Mouse (Mus musculus) limb, embryonic 15.5 days (tissue): ENCODE measurements around the gene Tmprss9. TPM values are rescaled to one million over a fixed set of nuclear protein-coding genes. Genes with fewer than 3 reads are reported as not detected.

Experiments
- ATAC-seq: fragments of 200-750 bp; cut with Nextera tagmentation; 2 replicates; pipeline ENCODE4 v1.8.0; 2017; ENCODE audit warnings: low read depth, moderate TSS enrichment; ENCODE audit not compliant: insufficient number of reproducible peaks, low FRiP score, low TSS enrichment
- H3K27ac ChIP-seq: fragments of 300-500 bp; sonication (generic); 2 replicates; pipeline ENCODE4 v1.5.1; 2015; ENCODE audit warnings: moderate library complexity, mild to moderate bottlenecking, inconsistent platforms
- H3K27me3 ChIP-seq: fragments of 300-500 bp; sonication (generic); 2 replicates; pipeline ENCODE4 v1.6.1; 2015; ENCODE audit warnings: inconsistent platforms
- H3K36me3 ChIP-seq: fragments of 300-500 bp; sonication (generic); 2 replicates; pipeline ENCODE4 v1.6.1; 2015; ENCODE audit warnings: inconsistent platforms
- H3K4me1 ChIP-seq: fragments of 300-500 bp; sonication (generic); 2 replicates; pipeline ENCODE4 v1.6.1; 2015; ENCODE audit warnings: inconsistent platforms
- H3K4me2 ChIP-seq: fragments of 300-500 bp; sonication (generic); 2 replicates; pipeline ENCODE4 v1.6.1; 2015; ENCODE audit warnings: mild to moderate bottlenecking, inconsistent platforms
- H3K4me3 ChIP-seq: fragments of 300-500 bp; sonication (generic); 2 replicates; pipeline ENCODE4 v1.5.1; 2015; ENCODE audit warnings: mild to moderate bottlenecking, inconsistent platforms
- H3K9ac ChIP-seq: fragments of 300-500 bp; sonication (generic); 2 replicates; pipeline ENCODE4 v1.6.1; 2015; ENCODE audit warnings: inconsistent platforms
- H3K9me3 ChIP-seq: fragments of 300-500 bp; sonication (generic); 2 replicates; pipeline ENCODE4 v1.6.1; 2016; ENCODE audit warnings: inconsistent platforms
- WGBS: fragments of 180-500 bp; shearing (Covaris S2); methylation state at CpG from one replicate; pipeline ENCODE4 v1.1.7; 2015; 5-methylcytosine and 5-hydroxymethylcytosine counted together
- microRNA counts: library from miRNA; unstranded; fragments of <30 nt; microRNA quantifications from one replicate; lab custom pipeline; 2016
- microRNA-seq: library from miRNA; unstranded; fragments of <30 nt; microRNA quantifications from one replicate; pipeline ENCODE4, GENCODE M21; 2016
- polyA plus RNA-seq: library from polyadenylated mRNA; unstranded; fragments of >200 nt; fragmentation: Nextera tagmentation; extraction: Ambion mirVana; gene quantifications from 2 replicates; pipeline ENCODE4 v1.2.1, GENCODE M21; 2015

Gene Tmprss9
- polyA plus RNA-seq, 1 experiment from 2014 or later, result not detected

DNA sequence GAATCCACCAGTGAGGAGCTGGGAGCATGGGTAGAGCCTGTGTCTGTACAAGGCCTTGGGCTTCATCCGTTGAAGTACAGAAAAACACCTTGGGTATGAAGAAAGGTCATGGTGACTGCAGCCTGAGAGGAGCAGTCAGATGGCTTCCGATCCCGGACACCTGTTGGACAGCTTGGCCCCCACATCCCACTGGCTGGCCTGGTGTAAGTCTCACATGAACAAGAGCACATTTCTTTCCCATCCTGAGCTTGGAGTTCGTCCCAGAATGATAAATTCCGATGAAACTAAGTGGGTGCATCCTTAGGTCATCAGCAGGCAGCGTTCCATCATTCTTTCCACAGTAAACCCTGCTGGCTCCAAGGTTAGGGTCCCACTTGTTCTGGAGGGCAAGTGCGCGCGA lies 72.1 kb downstream of the Tmprss9 start:
- no peak overlapping the region for H3K4me3 ChIP-seq
- no peak overlapping the region for H3K9ac ChIP-seq
- no peak for ATAC-seq
- H3K36me3 ChIP-seq, result no peaks in the 10 kb centered on the region
- H3K4me2 ChIP-seq, result no peak overlapping the region
- H3K27me3 ChIP-seq, result no peaks in the 10 kb centered on the region
- 70% methylated on average over 9 of the region's 9 CpGs for WGBS
- no peaks in the 10 kb centered on the region for H3K9me3 ChIP-seq
- H3K4me1 ChIP-seq, result peaks cover 59% of the 10 kb centered on the region
- no peak overlapping the region for H3K27ac ChIP-seq

GRCm38 (mm10) chr10:80944231-80944630 lies 72.6 kb downstream of the Tmprss9 start:
- Histone ChIP-seq H3K27me3 (no peaks in the 10 kb centered on the region), H3K36me3 (no peaks in the 10 kb centered on the region), H3K27ac (no peak overlapping the region), H3K4me2 (no peak overlapping the region), H3K9ac (no peak overlapping the region), H3K9me3 (no peaks in the 10 kb centered on the region), H3K4me3 (no peak overlapping the region), H3K4me1 (peaks cover 54% of the 10 kb centered on the region)
- WGBS, result 85% methylated on average over 5 of the region's 5 CpGs
- ATAC-seq, result no peak

- WGBS, result 59% methylated on average over 14 of the region's 14 CpGs
These were observed 75.2 kb downstream of the Tmprss9 start for GRCm38 (mm10) chr10:80946684-80947437.

GRCm38 (mm10) chr10:80947802-80948201 lies 76.2 kb downstream of the Tmprss9 start:
- ATAC-seq, result no peak
- H3K4me2 ChIP-seq, result no peak overlapping the region
- no peaks in the 10 kb centered on the region for H3K36me3 ChIP-seq
- no peak overlapping the region for H3K4me3 ChIP-seq
- H3K27me3 ChIP-seq, result no peaks in the 10 kb centered on the region
- WGBS, result 25% methylated on average over 2 of the region's 2 CpGs
- H3K27ac ChIP-seq, result 0 out of 2 replicates have a peak overlapping the region, but pooled peaks have one; percentile 35
- no peak overlapping the region for H3K9ac ChIP-seq
- peaks cover 30% of the 10 kb centered on the region for H3K4me1 ChIP-seq
- no peaks in the 10 kb centered on the region for H3K9me3 ChIP-seq

More at GRCm38 (mm10) chr10:80946684-80947437, 75.2 kb downstream of the Tmprss9 start:
- H3K27ac ChIP-seq, result 0 out of 2 replicates have a peak overlapping the region, but pooled peaks have one; percentile 35
- H3K9me3 ChIP-seq, result no peaks in the 10 kb centered on the region
- no peak overlapping the region for H3K4me2 ChIP-seq
- H3K4me3 ChIP-seq, result no peak overlapping the region
- peaks cover 31% of the 10 kb centered on the region for H3K4me1 ChIP-seq
- H3K36me3 ChIP-seq, result no peaks in the 10 kb centered on the region
- no peak overlapping the region for H3K9ac ChIP-seq
- ATAC-seq, result 0 out of 2 replicates have a peak, but pooled peaks have one; percentile 20
- no peaks in the 10 kb centered on the region for H3K27me3 ChIP-seq

DNA sequence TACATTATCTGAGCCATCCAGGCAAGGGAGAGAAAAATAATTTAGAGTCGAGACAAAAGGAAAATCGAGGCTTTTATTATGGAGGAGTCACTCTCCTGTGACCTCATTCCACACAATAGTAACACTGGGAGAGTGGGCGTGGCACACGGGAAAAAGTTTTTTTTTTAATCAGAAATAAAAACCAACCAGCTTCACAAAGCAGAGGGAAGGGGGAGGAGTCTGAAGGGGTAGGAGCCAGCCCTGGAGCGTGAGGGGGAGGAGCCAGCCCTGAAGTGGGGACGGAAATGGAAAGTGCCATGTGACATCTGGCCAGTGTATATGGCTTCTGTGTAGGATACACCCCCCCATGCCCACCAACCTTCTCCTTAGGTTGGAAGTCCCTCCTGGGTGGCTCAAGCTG lies 76.9 kb downstream of the Tmprss9 start:
- no peak overlapping the region for H3K4me2 ChIP-seq
- WGBS, result 31% methylated on average over 6 of the region's 6 CpGs
- no peak overlapping the region for H3K9ac ChIP-seq
- no peak for ATAC-seq
- no peaks in the 10 kb centered on the region for H3K36me3 ChIP-seq
- H3K27me3 ChIP-seq, result no peaks in the 10 kb centered on the region
- no peak overlapping the region for H3K27ac ChIP-seq
- peaks cover 25% of the 10 kb centered on the region for H3K4me1 ChIP-seq
- no peaks in the 10 kb centered on the region for H3K9me3 ChIP-seq
- H3K4me3 ChIP-seq, result no peak overlapping the region

- H3K27ac ChIP-seq, result no peak overlapping the region
- 64% methylated on average over 3 of the region's 3 CpGs for WGBS
- no peak overlapping the region for H3K4me2 ChIP-seq
- no peaks in the 10 kb centered on the region for H3K27me3 ChIP-seq
- no peak for ATAC-seq
- no peaks in the 10 kb centered on the region for H3K9me3 ChIP-seq
- peaks cover 22% of the 10 kb centered on the region for H3K4me1 ChIP-seq
- no peak overlapping the region for H3K4me3 ChIP-seq
- no peak overlapping the region for H3K9ac ChIP-seq
- H3K36me3 ChIP-seq, result no peaks in the 10 kb centered on the region
These were observed 77.4 kb downstream of the Tmprss9 start for GRCm38 (mm10) chr10:80949081-80949480.

MicroRNA genes within 50 kb of the gene (microRNA counts, 519-probe panel; counts per million panel counts)
- microRNA mmu-miR-1982 (lab: Ali Mortazavi, UCI), result not detected

Small RNA genes within 50 kb of the gene (microRNA-seq; reads per million reads assigned to microRNA genes)
- gene Mir1982, result 1.2 reads per million

Other genes with a start within 250 kb of the Tmprss9 start
- 126 and 148 TPM in 2 replicates for gene Csnk1g2, start 249.0 kb upstream of the Tmprss9 start, polyA plus RNA-seq
- gene Btbd2, start 214.8 kb upstream of the Tmprss9 start, polyA plus RNA-seq, result 54.7 and 68.2 TPM in 2 replicates
- gene Mknk2, start 193.7 kb upstream of the Tmprss9 start, polyA plus RNA-seq, result 90.1 and 97.5 TPM in 2 replicates
- 55.8 and 57.7 TPM in 2 replicates for gene Mob3a, start 169.9 kb upstream of the Tmprss9 start, polyA plus RNA-seq
- 25.9 and 31.0 TPM in 2 replicates for gene Izumo4, start 169.7 kb upstream of the Tmprss9 start, polyA plus RNA-seq
- gene Ap3d1, start 129.6 kb upstream of the Tmprss9 start, polyA plus RNA-seq, result 72.3 and 75.0 TPM in 2 replicates
- gene Dot1l, start 116.6 kb upstream of the Tmprss9 start, polyA plus RNA-seq, result 14.2 and 15.3 TPM in 2 replicates
- gene Sf3a2, start 73.7 kb upstream of the Tmprss9 start, polyA plus RNA-seq, result 59.0 and 71.7 TPM in 2 replicates
- gene Plekhj1, start 73.2 kb upstream of the Tmprss9 start, polyA plus RNA-seq, result 119 and 124 TPM in 2 replicates
- gene Amh, start 66.6 kb upstream of the Tmprss9 start, polyA plus RNA-seq, result not detected in 2 replicates
- gene Jsrp1, start 58.4 kb upstream of the Tmprss9 start, polyA plus RNA-seq, result 7.5 and 26.8 TPM in 2 replicates
- 1,708 and 1,872 TPM in 2 replicates for gene Oaz1, start 45.2 kb upstream of the Tmprss9 start, polyA plus RNA-seq
- 0.86 and 0.92 TPM in 2 replicates for gene Lingo3, start 27.8 kb upstream of the Tmprss9 start, polyA plus RNA-seq
- gene Lsm7, start 16.6 kb upstream of the Tmprss9 start, polyA plus RNA-seq, result 231 and 258 TPM in 2 replicates
- gene Sppl2b, start 16.6 kb upstream of the Tmprss9 start, polyA plus RNA-seq, result 44.5 and 47.4 TPM in 2 replicates
- gene Timm13, start 29.1 kb downstream of the Tmprss9 start, polyA plus RNA-seq, result 312 and 329 TPM in 2 replicates
- gene Lmnb2, start 46.4 kb downstream of the Tmprss9 start, polyA plus RNA-seq, result 51.6 and 58.2 TPM in 2 replicates
- 44.4 and 44.7 TPM in 2 replicates for gene Gadd45b, start 58.2 kb downstream of the Tmprss9 start, polyA plus RNA-seq
- 7.7 and 8.7 TPM in 2 replicates for gene Gng7, start 143.1 kb downstream of the Tmprss9 start, polyA plus RNA-seq
- gene Diras1, start 153.8 kb downstream of the Tmprss9 start, polyA plus RNA-seq, result 0.05 and 0.29 TPM in 2 replicates
- 21.3 and 21.8 TPM in 2 replicates for gene Slc39a3, start 165.6 kb downstream of the Tmprss9 start, polyA plus RNA-seq
- 200 and 204 TPM in 2 replicates for gene Sgta, start 188.3 kb downstream of the Tmprss9 start, polyA plus RNA-seq
- gene Thop1, start 198.2 kb downstream of the Tmprss9 start, polyA plus RNA-seq, result 79.3 and 91.0 TPM in 2 replicates
- 0.73 and 1.5 TPM in 2 replicates for gene Creb3l3, start 227.0 kb downstream of the Tmprss9 start, polyA plus RNA-seq
- gene Map2k2, start 234.1 kb downstream of the Tmprss9 start, polyA plus RNA-seq, result 165 and 167 TPM in 2 replicates